Mouse (Mus musculus): ENCODE results near the gene Tnrc18. TPM values are rescaled to one million over a fixed set of nuclear protein-coding genes. Genes with fewer than 3 reads are reported as not detected.
A peak's percentile ranks its signal among the peaks of the same experiment; 100 is the strongest.

Gene Tnrc18
- total and polyA plus RNA-seq, 2 experiments from 2014 or later = 19.4 to 114 TPM

DNA sequence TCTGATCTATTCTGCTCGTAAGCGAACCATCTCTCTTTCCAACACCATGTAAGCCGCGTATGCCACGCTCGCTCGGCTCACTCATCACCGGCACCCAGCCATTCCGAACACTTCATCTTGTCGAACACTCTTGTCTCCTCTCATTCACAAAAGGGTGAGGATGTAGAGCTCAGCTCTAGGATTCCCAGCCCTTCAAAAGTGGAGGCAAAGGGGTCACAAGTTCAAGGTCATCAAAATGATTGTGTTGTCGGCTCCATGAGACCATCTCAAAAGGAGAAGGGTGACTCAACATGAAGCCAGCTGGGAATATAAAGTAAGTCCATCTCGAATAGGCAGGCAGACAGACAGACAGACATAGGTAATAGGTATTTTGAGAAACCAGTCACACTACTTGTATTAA lies 19.3 kb downstream of the Tnrc18 start:
- H3K4me1 ChIP-seq (ENCODE audit: insufficient read depth, low read length) = peaks cover 21% of the 10 kb centered on the region
- H3K4me2 ChIP-seq (ENCODE audit: low read depth, low read length, poor library complexity, severe bottlenecking) = no peak overlapping the region
- H3K4me3 ChIP-seq (ENCODE audit: low read depth, low read length) = no peak overlapping the region
- no peaks in the 10 kb centered on the region for H3K27me3 ChIP-seq (ENCODE audit: insufficient read depth, low read length)
- DNase-seq (ENCODE audit: low spot score) (no peak), ATAC-seq (ENCODE audit: low FRiP score) (no peak)
- H3K9me3 ChIP-seq (ENCODE audit: low read length) = no peaks in the 10 kb centered on the region
- H3K27ac ChIP-seq (ENCODE audit: low read depth, low read length) = peak overlapping the region; percentile 26; the same call in 1 of the 2 replicates
- H3K36me3 ChIP-seq (ENCODE audit: insufficient read depth, low read length) = no peaks in the 10 kb centered on the region
- no peak overlapping the region for H3K9ac ChIP-seq (replicated peaks; ENCODE audit: low read length, poor library complexity, severe bottlenecking)
- TF ChIP-seq CTCF (IDR thresholded peaks at IDR 0.05) = no peak
- 80% methylated on average over 12 of the region's 12 CpGs for WGBS

DNA sequence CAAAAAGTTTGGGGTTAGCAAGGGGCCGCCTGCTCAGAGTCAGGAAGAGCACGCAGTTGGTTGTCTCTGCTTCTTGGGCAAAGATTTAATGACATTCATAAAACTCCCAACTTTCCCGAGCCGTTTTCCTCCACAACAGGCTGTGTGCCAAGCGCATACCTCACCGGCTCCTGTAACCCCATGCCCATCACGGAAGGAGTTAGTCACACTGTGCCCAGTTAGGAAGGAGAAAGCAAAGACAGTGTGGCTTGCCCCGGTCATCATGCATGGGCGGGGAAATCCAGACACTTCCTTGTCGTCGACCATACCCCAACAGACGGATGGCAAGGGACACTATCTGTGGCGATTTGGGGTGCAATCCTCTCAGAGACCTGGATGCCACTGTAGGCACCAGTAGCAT lies 19.8 kb downstream of the Tnrc18 start:
- no peak for TF ChIP-seq CTCF (IDR thresholded peaks at IDR 0.05)
- Histone ChIP-seq H3K36me3 (ENCODE audit: insufficient read depth, low read length) (no peaks in the 10 kb centered on the region), H3K4me2 (ENCODE audit: low read depth, low read length, poor library complexity, severe bottlenecking) (no peak overlapping the region), H3K9ac (replicated peaks; ENCODE audit: low read length, poor library complexity, severe bottlenecking) (no peak overlapping the region), H3K9me3 (ENCODE audit: low read length) (no peaks in the 10 kb centered on the region), H3K4me1 (ENCODE audit: insufficient read depth, low read length) (peaks cover 17% of the 10 kb centered on the region), H3K27ac (ENCODE audit: low read depth, low read length) (no peak overlapping the region), H3K4me3 (ENCODE audit: low read depth, low read length) (no peak overlapping the region), H3K27me3 (ENCODE audit: insufficient read depth, low read length) (no peaks in the 10 kb centered on the region)
- DNase-seq (ENCODE audit: low spot score) (no peak), ATAC-seq (ENCODE audit: low FRiP score) (no peak)
- WGBS = 78% methylated on average over 13 of the region's 13 CpGs

DNA sequence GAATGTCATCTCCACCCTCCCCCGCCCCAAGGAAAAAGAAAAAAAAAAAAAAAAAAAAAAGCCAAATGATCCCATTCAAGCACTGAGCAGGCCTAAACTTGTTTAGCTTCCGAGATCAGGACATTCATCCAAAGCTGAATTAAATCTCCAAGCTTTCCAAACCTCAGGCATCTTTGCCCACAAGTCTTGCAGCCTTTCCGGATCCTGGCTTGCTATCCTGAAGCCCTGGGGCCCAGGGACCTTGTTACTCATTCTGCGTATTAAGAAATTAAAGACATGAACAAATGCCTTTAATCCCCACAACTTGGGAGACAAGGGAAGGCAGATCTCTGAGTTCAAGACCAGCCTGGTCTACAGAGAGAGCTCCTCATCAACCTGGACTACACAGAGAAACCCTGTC lies 20.5 kb downstream of the Tnrc18 start:
- WGBS = 61% methylated on average over 4 of the region's 4 CpGs
- peaks cover 11% of the 10 kb centered on the region for H3K4me1 ChIP-seq (ENCODE audit: insufficient read depth, low read length)
- H3K36me3 ChIP-seq (ENCODE audit: insufficient read depth, low read length) = no peaks in the 10 kb centered on the region
- no peaks in the 10 kb centered on the region for H3K9me3 ChIP-seq (ENCODE audit: low read length)
- no peak overlapping the region for H3K4me2 ChIP-seq (ENCODE audit: low read depth, low read length, poor library complexity, severe bottlenecking)
- H3K27ac ChIP-seq (ENCODE audit: low read depth, low read length) = no peak overlapping the region
- TF ChIP-seq CTCF (IDR thresholded peaks at IDR 0.05) = no peak
- H3K4me3 ChIP-seq (ENCODE audit: low read depth, low read length) = no peak overlapping the region
- DNase-seq (ENCODE audit: low spot score) = no peak
- no peak for ATAC-seq (ENCODE audit: low FRiP score)
- H3K27me3 ChIP-seq (ENCODE audit: insufficient read depth, low read length) = no peaks in the 10 kb centered on the region
- no peak overlapping the region for H3K9ac ChIP-seq (replicated peaks; ENCODE audit: low read length, poor library complexity, severe bottlenecking)

DNA sequence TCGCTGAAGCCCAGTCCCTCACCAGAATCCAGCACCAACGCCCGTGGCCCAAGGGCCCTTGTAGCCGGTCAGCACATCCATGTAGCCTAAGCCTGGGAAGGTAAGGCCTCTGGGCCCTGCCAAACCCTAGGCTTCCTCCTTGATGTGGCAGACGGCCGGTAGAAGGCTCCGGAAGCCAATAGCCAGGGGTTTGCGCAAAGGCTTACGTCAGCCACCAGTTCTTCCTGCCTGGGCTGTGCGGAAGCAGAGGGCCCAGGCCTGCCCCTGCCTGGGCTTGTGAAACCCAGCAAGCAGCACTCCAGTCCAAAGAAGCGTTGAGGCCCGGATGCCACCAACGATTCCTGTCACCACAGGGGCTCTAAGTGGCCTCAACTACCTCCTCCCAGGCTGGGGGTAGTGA lies 22.9 kb downstream of the Tnrc18 start:
- Histone ChIP-seq H3K4me3 (ENCODE audit: low read depth, low read length) (no peak overlapping the region), H3K4me1 (ENCODE audit: insufficient read depth, low read length) (no peaks in the 10 kb centered on the region; the same call in 1 of the 2 replicates), H3K4me2 (ENCODE audit: low read depth, low read length, poor library complexity, severe bottlenecking) (no peak overlapping the region), H3K9me3 (ENCODE audit: low read length) (no peaks in the 10 kb centered on the region), H3K36me3 (ENCODE audit: insufficient read depth, low read length) (no peaks in the 10 kb centered on the region), H3K27ac (ENCODE audit: low read depth, low read length) (no peak overlapping the region), H3K27me3 (ENCODE audit: insufficient read depth, low read length) (no peaks in the 10 kb centered on the region), H3K9ac (replicated peaks; ENCODE audit: low read length, poor library complexity, severe bottlenecking) (no peak overlapping the region)
- DNase-seq (ENCODE audit: low spot score) (no peak), ATAC-seq (ENCODE audit: low FRiP score) (no peak)
- TF ChIP-seq CTCF (IDR thresholded peaks at IDR 0.05) = no peak
- 78% methylated on average over 13 of the region's 13 CpGs for WGBS

DNA sequence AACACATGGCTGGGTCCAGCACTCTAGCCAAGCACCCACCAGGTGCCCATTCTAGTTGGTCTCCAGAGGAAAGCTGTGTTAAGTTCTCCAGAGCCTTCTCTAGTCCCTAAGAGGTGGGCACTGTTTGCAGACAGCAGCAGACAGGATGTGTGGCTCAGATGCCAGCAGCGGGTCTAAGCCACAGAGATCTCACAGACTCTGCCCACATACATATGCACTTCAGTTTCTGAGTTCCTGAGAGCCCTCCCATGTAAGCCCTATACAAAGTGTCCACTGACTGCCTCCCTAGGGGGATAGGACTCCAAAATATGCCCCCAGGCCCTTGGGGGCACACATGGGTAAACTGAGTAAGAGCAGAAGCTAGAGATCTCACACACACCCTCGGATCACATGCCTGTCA lies 23.3 kb downstream of the Tnrc18 start:
- H3K4me1 ChIP-seq (ENCODE audit: insufficient read depth, low read length) = no peaks in the 10 kb centered on the region; the same call in 1 of the 2 replicates

DNA sequence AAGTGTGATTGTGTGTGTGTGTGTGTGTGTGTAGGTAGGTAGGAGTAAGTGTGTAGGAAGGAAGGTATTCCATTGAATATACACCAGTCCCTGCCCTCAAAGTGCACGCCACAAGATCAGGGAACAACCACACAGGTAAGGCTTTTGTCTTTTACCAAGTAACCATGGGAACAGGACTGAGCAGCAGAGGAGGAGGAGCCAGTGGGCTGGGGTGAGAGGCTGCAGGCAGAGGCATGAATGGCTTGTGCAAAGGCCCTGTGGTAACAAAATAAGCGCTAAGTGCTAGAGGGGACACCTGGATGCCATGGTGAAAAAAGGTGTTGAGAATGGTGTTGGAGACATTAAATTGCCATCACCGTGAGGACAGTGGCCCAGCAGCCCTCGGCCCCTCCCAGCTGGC lies 24.9 kb downstream of the Tnrc18 start:
- no peak overlapping the region for H3K27ac ChIP-seq (ENCODE audit: low read depth, low read length)
- no peak for TF ChIP-seq CTCF (IDR thresholded peaks at IDR 0.05)
- H3K4me2 ChIP-seq (ENCODE audit: low read depth, low read length, poor library complexity, severe bottlenecking) = no peak overlapping the region
- ATAC-seq (ENCODE audit: low FRiP score) = no peak
- peaks cover 16% of the 10 kb centered on the region for H3K36me3 ChIP-seq (ENCODE audit: insufficient read depth, low read length)
- H3K9me3 ChIP-seq (ENCODE audit: low read length) = no peaks in the 10 kb centered on the region
- H3K27me3 ChIP-seq (ENCODE audit: insufficient read depth, low read length) = no peaks in the 10 kb centered on the region
- no peak for DNase-seq (ENCODE audit: low spot score)
- no peaks in the 10 kb centered on the region; the same call in 1 of the 2 replicates for H3K4me1 ChIP-seq (ENCODE audit: insufficient read depth, low read length)
- WGBS = 90% methylated on average over 4 of the region's 4 CpGs
- H3K9ac ChIP-seq (replicated peaks; ENCODE audit: low read length, poor library complexity, severe bottlenecking) = no peak overlapping the region
- no peak overlapping the region for H3K4me3 ChIP-seq (ENCODE audit: low read depth, low read length)

More for the DNA sequence above, 23.3 kb downstream of the Tnrc18 start:
- ATAC-seq (ENCODE audit: low FRiP score) (no peak), DNase-seq (ENCODE audit: low spot score) (no peak)
- Histone ChIP-seq H3K4me3 (ENCODE audit: low read depth, low read length) (no peak overlapping the region), H3K27ac (ENCODE audit: low read depth, low read length) (no peak overlapping the region), H3K27me3 (ENCODE audit: insufficient read depth, low read length) (no peaks in the 10 kb centered on the region), H3K9ac (replicated peaks; ENCODE audit: low read length, poor library complexity, severe bottlenecking) (no peak overlapping the region), H3K9me3 (ENCODE audit: low read length) (no peaks in the 10 kb centered on the region), H3K36me3 (ENCODE audit: insufficient read depth, low read length) (peaks cover 3% of the 10 kb centered on the region; the same call in 1 of the 2 replicates), H3K4me2 (ENCODE audit: low read depth, low read length, poor library complexity, severe bottlenecking) (no peak overlapping the region)
- no peak for TF ChIP-seq CTCF (IDR thresholded peaks at IDR 0.05)
- WGBS = 78% methylated on average over 2 of the region's 2 CpGs
